Mouse (Mus musculus) thymus, postnatal 4 days (tissue): ENCODE results near the gene Slc24a1.
A peak's percentile ranks its signal among the peaks of the same experiment; 100 is the strongest.

Source experiments
- DNase-seq: peaks from one replicate; pipeline ENCODE4 v3.0.0; 2021

Slc24a1 gene

DNA sequence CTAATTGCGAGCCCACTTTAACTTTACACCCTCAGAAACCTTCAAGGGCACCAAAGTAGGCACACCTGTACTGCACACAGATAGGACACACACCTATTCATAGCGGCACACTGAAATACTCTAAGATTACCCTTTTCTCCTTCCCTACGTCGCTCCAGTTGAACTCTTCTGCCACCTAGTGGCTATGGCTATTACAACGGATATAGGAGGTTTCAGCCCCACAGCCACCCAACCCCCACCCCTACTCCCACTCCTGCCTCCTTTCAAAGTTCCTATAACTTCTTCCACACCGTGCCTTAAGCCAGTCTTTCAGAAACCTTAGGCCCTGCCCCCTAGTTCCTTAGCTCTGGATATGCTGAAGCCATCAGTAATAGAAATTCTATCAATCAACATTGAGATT, 14.9 kb downstream of the Slc24a1 start:
- DNase-seq: peak; percentile 81

- no peak for DNase-seq
Observed at GRCm38 (mm10) chr9:64934015-64934754, 17.2 kb downstream of the Slc24a1 start.

DNA sequence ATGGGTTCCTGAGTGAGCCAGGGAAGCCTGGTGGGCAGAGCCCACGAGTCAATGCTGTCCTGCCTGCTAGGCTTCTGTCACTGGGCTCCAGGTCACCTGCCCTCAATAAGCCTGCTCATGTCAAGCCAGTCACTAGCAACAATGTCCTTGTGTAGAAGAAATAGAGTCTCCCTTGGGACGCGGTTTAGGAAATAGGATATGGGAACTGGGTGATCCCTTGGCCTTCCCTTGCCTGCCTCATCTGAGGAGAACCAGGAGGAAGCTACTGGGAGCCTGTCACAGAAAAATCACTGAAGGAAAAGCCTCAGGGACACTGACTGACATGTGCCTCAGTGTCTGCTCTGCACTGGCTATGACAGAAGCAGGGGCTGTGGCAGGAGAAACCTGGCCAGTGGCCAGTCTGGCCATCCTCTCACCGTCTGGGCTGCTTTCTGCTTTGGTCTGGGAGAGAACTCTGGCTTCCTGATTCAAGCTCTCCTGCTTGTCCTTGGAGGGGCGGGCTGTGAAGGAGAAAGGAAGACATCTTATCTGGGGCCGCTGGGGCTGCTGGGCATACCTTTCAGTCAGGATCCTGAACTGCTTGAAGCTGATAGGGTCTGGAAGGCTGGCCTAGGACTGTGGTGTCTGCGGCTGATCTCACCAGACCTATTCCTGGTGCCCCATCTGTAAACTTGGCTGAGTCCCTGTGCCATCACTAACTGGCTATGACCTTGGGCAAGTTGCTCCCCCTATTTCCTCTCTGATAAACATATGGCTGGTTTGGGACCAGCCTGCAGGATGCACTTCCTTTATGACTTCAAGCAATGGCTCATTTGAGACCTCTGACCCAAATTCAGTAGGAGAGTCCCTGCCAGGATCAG, 19.4 kb downstream of the Slc24a1 start:
- DNase-seq: no peak

GRCm38 (mm10) chr9:64930256-64930655, 21.2 kb downstream of the Slc24a1 start:
- DNase-seq: no peak

DNA sequence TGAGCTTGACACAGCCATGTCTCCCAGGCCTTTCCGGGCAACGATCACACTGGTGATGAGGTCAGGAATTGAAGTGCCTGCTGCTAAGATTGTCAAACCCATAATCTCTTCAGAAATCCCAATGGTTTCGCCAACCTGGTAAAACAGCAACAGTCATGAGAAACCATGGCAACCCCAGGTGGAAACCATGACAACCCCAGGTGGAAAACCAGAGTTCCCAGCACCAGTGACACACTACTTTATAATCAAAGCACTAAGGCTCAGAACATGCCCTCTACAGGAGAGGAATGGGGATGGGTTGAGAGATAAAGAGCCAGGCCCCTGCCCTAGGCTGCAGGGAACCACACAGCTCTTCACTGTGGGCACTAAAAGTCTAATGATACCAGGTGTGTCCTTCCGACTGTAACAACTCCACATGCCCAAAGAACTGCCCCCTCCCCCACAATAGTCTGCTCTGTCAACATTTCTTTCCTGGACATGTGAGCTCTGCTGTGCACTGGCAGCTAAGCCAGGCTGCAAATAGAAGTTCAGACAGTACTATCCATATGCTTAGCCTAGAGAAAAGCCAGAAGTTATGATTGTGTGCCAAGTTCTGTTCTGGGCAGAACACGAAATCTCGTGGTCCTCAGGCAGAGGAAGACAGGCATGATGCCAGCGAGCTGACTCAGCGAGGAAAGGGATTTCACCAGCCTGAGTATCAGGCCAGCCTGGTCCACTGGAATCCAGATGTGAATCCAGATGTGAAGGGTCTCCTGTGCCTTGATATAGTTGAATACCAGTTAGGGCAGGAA, 25.0 kb downstream of the Slc24a1 start:
- DNase-seq: no peak

DNA sequence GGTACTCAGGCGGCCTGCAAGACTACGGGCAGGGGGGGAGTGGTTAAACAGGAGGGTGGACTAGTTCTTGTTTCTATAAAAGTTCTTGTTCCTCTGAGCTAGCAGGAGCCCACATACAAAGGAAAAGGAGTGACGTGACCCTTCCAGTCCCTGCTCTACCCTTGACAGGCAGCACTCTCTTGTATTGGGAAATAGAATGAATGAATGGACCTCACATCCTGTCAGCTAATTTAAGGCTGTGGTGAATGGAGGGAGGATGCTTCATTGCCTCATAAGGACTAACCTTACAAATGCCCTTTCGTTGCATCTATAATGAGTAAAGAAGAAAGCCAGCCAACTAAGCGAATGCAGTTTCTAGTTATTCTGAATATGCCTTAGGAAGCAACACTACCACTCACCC, 25.6 kb downstream of the Slc24a1 start:
- no peak for DNase-seq

DNA sequence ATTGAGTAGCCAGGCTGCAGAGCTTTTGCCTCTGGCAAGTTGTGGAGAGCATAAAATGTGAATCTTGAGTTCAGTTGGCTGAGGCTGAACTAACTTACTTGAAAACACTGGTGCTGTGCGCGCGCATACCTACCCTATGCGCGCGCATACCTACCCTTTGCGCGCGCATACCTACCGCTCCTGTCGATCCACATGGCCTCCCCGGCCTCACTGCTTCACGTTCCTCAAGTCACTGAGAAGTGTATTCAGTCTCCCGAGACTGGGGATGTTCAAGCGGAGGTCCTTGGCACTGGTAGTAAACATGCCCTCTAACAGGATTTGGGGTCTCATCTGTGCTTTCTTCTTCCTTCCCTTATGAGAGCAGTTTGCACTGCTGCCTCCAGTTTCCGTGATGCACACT, 32.8 kb downstream of the Slc24a1 start:
- peak; percentile 81 for DNase-seq

DNA sequence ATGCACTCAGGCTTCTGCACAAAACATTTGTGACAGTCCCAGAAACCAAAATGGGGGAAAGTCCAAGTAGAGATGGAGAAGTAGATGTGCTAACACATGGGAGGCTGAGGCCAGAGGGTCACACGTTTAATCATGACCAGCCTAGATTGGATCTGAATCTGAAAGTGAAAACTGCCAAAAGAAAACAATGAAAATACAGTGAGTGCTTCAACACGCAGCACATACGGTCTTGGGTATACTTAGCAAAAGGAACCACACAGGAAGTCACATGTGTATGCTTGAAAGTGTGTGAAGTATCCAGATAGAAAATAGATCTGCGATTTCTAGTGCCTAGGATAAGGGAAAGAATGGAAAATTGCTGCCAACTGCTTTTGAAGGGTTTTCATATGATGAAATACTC, 36.8 kb downstream of the Slc24a1 start:
- no peak for DNase-seq

DNA sequence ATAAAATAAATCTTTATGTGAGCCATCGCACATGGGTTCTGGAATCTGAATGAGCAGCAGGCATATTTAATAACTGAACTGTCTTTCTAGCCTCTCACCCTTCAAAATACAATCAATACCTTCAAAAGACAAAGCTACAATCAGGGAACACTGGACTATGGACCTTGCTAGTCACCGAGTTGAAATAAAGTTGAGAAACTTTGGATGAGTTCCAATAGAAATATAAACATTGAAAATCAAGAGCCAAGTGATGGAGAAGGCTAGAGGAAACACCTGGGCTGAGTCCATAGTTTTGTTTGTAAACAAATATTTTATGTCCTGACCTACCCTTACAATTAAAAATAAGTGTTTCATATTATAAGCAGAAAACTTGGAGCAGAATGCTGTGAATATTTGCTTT, 37.4 kb downstream of the Slc24a1 start:
- no peak for DNase-seq

DNA sequence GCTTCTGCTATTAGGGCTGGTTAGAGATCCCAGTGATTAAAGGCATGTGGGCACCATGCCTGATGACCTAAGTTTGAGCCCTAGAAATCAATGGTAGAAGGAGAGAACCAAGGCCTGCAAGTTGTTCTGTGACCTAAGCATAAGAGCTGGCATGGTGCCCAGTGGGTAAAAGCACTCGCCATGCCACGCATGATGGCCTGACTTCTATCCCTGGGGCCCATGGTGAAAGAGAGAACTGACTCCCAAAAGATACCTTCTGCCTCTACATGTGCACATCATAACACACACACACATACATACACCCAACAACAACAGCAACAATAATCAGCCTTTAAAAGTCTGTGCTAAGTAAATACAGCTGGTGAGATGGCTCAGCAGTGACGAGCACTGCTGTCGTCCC, 38.0 kb downstream of the Slc24a1 start:
- no peak for DNase-seq

DNA sequence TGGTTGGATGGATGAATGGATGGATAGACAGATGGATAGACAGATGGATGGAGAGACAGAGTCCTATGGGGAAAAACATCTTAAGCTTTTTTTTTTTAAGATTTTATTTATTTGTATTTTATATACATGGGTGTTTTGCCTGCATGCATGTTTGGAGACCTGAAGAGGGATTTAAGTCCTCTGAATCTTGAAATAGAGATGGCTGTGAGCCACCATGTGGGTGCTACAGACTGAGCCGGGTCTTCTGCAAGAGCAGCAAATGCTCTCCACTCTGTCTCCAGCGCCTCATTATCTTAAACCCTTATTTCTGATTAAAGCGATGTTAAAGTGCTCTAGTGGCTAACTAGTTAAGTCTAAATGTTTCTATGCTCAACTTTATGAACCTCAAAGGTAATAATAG, 44.0 kb downstream of the Slc24a1 start:
- DNase-seq: no peak

DNA sequence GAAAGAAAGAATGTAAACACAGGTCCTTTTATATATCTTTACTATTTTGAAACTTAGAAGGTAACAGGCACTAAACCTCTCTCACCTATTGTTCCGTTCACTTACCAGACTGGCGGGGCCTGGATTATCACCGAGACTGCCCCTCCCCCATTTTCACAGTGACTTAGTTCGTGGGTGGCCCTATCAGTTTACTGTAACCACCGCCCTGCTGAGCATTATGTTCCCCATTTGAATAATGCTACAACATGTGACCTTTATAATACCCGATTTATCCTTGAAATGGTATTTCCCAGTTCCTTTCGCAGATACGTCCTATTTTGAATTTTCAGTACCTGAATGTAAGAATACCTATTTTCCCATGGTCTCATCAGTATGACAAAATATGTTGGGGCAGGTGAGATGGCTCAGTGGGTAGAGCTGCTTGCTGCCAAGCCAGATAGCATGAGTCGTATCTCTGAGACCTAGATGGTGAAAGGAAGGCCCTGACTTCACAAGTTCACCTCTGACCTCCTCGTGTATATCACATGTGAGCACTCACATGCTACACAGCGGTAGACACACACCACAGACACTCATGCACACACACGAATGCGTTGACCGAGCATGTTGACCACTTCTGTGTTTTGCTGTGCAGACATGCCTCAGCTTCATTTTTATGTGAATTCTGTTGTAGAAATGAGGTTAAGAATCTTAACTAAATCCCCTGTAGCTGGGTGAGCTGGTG, 46.3 kb downstream of the Slc24a1 start:
- no peak for DNase-seq

GRCm38 (mm10) chr9:64903386-64903785, 48.0 kb downstream of the Slc24a1 start:
- peak; percentile 87 for DNase-seq

DNA sequence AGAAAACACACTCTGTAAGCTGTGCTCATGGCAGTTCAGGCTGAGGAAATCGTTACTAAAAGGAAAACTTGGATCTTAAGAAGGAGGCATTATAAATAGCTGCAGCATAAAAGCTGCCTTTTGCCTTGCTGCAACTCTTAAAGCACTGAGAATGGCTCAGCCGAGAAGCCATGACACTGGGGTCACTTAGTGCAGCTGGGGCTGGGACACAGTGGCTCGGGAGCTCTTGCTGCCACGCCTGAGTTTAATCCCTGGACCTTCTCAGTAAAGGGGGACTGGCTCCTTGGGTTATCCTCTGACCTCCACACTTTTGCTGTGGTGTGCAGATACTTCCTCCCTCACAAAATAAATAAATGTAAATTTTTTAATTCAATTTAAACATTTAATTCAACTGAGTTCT, 48.5 kb downstream of the Slc24a1 start:
- DNase-seq: no peak

DNA sequence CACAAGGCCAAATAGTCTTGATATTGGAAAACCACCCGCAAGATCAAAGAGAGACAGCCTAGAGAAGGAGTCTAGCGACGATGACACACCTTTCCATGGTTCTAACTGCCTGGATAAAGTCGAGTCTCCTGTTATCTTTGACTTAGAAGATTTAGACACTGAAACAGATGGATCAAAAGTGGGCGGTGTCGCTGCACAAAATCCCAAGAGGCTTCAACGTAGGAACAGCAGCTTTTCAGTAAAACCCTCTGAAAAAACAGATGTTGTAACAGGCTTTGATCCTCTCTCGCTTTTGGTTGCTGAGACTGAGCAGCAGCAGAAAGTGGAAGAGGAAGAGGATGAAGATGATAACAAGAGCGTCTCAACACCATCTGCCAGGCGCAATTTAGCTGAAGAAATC, 54.8 kb downstream of the Slc24a1 start:
- DNase-seq: no peak

DNA sequence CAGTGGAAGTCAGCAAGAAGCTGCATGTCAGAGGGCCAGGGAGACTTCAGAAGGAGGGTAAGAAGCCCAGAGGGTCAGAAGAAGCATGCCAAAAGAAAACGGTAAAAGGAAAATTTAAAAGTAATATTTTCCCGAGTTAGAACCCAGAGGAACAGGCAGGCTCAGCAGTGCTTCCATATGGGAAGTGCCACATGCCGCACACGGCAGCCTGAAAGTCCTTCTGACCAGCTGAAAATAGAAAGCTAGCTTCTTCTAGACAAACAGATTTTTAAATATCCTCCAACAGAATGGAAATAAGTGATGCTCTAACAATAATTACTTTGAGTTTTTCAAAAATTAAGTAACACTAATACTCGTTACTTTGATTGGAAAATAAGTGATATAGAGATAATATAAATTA, 65.4 kb downstream of the Slc24a1 start:
- no peak for DNase-seq
